Mouse (Mus musculus): ENCODE measurements around the gene Bmp2k. TPM values are rescaled to one million over a fixed set of nuclear protein-coding genes. Genes with fewer than 3 reads are reported as not detected.

The Bmp2k gene
- 9.2 and 9.9 TPM in 2 replicates for polyA plus RNA-seq (2015; fragmentation: Nextera tagmentation; extraction: Ambion mirVana)

DNA sequence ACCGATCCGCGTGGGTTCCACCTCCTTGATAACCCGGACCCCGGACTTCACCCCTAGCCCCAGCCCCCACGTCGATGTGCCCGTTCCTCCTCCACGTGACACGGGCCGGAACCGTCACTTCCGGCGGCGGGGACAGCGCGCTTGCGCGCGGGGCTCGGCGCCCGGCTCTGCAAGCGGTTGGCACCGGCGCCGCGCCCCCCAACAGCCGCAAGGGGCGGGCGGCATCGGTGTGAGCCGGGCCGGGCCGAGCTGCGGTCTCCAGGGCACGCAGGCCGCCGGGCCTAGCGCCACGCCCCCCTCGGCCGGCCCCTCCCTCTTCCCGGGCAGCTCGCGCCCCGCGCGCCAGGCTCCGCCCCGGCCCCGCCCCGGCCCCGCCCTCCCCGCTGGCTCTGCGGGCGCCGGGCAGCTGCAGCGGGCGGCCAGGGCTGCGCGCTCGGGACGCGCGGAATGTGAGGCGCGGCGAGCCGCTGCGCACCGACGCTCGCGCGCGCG is at the start of gene Bmp2k:
Gene Bmp2k (plus strand): TSS at position 380 of the 492 bp plus-strand sequence.
- Histone ChIP-seq H3K27me3 (replicated peaks) (no peaks in the 10 kb centered on the region), H3K4me3 (peak within 1 kb of the TSS; percentile 90), H3K27ac (peak within 1 kb of the TSS; percentile 93), H3K9ac (peak within 1 kb of the TSS; percentile 80), H3K9me3 (no peaks in the 10 kb centered on the region), H3K4me1 (peaks cover 20% of the 10 kb centered on the region), H3K4me2 (peak within 1 kb of the TSS; percentile 83), H3K36me3 (replicated peaks) (no peaks in the 10 kb centered on the region)
- peak; percentile 98 for ATAC-seq (replicated peaks)
- 0% methylated on average over 69 of the region's 78 CpGs for WGBS

DNA sequence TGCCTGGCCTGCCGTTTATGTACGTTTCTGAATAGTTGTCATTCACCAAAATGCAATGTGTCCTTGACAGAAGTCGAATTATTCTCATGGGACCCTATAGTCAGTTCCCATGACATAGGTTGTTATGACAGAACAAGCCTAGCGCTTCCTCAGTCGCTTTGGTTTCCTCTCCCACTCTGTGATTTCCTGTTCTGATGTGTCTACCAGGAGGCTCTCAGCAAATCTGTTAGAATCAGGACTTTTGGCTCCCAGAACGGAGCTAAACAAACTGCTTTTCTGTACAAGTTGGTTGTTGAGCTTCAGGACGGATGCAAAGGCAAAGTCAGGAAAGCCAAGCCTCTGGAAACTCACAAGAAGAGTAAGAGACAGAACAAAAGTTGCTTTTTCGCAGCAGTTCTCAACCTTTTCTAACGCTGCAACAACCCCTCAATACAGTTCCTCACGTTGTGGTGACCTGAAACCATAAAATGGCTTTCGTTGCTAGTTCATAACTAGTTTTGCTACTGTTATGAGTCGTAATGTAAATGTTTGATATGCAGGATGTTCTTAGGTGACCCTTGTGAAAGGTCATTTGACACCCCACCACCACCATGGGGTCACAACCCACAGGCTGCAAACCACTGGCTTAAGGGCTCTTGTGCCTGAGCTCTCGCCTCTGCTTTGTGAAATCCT is 48.5 kb upstream of the Bmp2k start:
- Histone ChIP-seq H3K36me3 (replicated peaks) (no peaks in the 10 kb centered on the region), H3K9me3 (no peaks in the 10 kb centered on the region), H3K4me2 (no peak overlapping the region), H3K27me3 (replicated peaks) (no peaks in the 10 kb centered on the region), H3K4me3 (no peak overlapping the region), H3K4me1 (0 out of 2 replicates have a peak, but pooled peaks cover 7% of the 10 kb centered on the region), H3K27ac (no peak overlapping the region), H3K9ac (no peak overlapping the region)
- no peak for ATAC-seq (replicated peaks)
- 91% methylated on average over 13 of the region's 13 CpGs for WGBS

DNA sequence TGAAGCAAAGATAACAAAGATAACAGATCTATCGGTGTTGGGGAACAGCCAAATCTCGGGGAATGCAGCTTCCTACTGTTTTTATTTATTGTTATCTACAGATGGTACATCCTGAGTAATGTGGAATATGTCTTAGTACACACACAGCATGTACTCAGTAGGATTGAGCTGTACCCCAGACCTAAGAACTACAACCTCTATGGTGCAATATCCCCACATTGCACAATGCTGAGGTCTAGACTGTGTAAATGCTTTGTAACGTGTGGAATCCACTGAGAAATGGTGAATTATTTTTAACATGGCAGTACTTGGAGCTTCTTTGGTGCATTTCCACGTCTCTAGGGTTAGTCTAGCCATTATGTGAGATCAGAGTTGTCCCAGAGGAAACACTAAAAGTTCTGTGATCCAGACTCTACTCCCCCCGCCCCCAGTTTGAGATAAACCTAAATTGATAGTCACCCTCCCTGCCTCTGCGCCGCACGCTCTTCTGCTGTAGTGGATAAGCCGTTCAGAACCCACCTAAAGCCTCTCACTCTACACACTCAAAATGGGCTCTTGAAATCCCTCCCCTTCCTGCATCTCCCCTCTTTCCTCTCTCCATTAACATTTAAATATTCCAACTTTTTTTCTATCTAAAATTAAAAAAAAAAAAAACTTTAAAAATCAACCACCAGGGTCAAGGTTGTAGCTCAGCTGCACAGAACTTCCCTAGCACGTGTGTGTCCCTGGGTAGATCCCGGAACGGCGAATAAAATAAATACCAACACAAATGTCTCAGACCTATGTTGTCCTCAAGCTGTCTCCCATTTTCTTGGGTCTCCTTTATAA is 47.4 kb upstream of the Bmp2k start:
- Histone ChIP-seq H3K27ac (no peak overlapping the region), H3K4me2 (no peak overlapping the region), H3K9me3 (no peaks in the 10 kb centered on the region), H3K4me3 (no peak overlapping the region), H3K36me3 (replicated peaks) (no peaks in the 10 kb centered on the region), H3K27me3 (replicated peaks) (no peaks in the 10 kb centered on the region), H3K9ac (no peak overlapping the region), H3K4me1 (0 out of 2 replicates have a peak, but pooled peaks cover 5% of the 10 kb centered on the region)
- no peak for ATAC-seq (replicated peaks)
- 90% methylated on average over 13 of the region's 13 CpGs for WGBS

DNA sequence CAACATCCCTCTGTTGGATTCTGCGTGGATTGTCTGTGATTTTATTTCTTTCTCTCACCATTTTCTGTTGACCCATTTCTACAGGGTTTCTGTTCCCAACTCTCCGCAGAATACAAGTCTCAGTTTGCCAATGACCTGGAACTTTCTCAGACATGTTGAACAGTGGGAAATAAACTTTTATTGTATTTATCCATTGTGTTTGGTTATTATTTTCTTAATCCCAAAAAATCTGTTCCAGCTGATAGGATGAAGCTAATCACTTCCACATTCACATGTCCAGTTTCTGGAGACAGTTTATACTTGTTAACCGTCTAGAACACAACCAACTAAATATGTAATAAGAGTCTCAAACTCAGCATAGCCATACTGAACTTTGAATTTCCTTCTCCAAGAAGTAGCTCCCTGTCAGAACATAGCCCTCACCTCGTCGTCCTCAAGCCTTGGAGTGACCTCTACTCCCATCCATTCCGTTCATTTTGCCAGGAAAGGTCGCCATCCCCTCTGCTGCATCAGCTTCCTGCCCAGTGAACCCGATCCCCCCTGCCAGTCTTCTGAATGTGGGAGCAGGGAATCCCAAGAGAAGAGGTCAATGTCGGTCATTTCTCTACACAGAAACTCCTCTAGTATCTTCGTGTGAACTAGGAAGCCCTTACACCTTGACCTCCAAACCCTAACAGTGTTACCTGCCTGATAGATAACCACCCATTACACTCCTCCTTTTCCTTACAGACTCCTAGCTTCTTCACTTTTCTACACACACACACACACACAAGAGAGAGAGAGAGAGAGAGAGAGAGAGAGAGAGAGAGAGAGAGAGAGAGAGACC is 46.6 kb upstream of the Bmp2k start:
- H3K9me3 ChIP-seq = no peaks in the 10 kb centered on the region
- no peak overlapping the region for H3K4me2 ChIP-seq
- no peaks in the 10 kb centered on the region for H3K36me3 ChIP-seq (replicated peaks)
- no peak overlapping the region for H3K4me3 ChIP-seq
- H3K27ac ChIP-seq = no peak overlapping the region
- no peak overlapping the region for H3K9ac ChIP-seq
- H3K27me3 ChIP-seq (replicated peaks) = no peaks in the 10 kb centered on the region
- ATAC-seq (replicated peaks) = no peak
- H3K4me1 ChIP-seq = no peaks in the 10 kb centered on the region
- 73% methylated on average over 10 of the region's 10 CpGs for WGBS

DNA sequence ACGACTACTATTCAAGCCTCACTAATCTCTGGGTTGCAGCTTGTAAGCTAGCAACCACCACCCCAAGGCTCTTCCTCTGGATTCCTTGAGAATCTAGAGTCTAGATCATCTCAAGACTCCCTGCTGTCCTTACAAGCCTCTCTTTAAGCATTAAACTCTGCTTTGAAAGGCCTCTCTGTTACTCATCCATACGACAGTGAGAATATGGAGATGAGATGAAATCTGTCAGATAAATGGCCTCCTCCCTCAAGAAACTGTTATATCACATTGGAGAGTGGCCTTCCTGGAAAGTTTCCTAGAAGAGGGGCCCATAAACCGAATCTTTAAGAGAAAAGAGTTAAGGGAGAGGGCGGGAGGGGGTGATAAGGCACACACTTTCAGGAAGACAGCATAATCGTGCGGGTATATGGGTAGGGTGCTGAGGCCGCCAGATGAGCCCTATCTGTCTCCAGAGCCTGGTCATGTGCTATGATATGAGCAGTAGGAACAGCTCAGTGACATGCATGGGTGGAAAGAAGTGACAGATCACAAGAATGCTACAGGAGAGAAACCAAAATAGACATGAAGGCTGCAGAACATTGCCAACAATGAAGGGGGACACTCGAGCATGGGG is 45.9 kb upstream of the Bmp2k start:
- Histone ChIP-seq H3K4me1 (no peaks in the 10 kb centered on the region), H3K27ac (no peak overlapping the region), H3K27me3 (replicated peaks) (no peaks in the 10 kb centered on the region), H3K4me3 (no peak overlapping the region), H3K36me3 (replicated peaks) (no peaks in the 10 kb centered on the region), H3K9me3 (no peaks in the 10 kb centered on the region), H3K4me2 (no peak overlapping the region), H3K9ac (no peak overlapping the region)
- no peak for ATAC-seq (replicated peaks)
- WGBS = 81% methylated on average over 8 of the region's 8 CpGs

DNA sequence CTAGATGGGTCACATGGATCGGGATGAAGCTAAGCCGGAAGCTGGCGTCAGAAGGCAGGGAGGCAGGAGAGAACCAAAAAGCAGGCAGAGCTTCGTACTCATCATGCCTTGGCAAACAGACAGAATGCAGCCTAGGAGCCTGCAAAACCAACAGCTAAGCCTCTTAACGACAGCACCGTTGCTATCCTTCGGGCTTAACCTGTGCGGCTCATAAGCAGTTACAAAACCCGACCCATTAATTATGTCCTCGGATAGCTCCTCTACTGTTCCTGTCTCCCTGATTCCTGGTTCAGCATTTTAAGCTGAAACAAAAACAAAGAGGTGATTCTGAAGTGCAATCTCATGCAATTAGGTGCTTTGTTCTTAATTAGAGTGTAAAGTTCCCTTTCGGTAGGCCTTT is 43.4 kb upstream of the Bmp2k start:
- Histone ChIP-seq H3K27me3 (replicated peaks) (no peaks in the 10 kb centered on the region), H3K4me2 (no peak overlapping the region), H3K4me3 (no peak overlapping the region)

DNA sequence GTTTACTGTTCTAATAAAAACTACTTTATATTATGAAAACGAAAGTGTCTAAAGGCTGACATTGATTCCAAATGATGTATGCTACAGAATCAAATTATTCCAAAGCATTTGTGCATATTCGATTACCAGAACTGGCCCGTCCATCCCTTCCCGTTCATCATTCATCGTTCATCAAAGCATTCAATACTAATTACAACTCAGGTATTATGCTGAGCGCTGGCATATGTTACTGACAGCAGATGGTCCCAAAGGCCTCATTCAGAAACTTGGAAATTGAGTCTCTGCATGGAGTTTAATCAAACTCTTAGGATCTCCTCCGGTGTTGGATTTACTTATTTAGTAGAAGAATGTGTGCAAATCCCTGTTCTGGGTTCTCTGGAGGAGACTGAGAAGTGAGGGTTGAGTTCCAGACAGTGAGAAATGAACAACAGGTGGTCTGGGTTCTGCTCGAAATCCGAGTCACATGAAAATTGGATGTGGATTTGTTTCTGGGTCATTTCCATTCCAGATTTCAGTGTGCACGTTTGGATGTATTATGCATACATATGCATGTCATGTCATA is 42.9 kb upstream of the Bmp2k start:
- 81% methylated on average over 10 of the region's 10 CpGs for WGBS
- no peak overlapping the region for H3K4me3 ChIP-seq

More for the DNA sequence above, 43.4 kb upstream of the Bmp2k start:
- ATAC-seq (replicated peaks) = 0 out of 2 replicates have a peak, but pooled peaks have one; percentile 20
- Histone ChIP-seq H3K27ac (no peak overlapping the region), H3K9ac (no peak overlapping the region), H3K9me3 (no peaks in the 10 kb centered on the region), H3K4me1 (no peaks in the 10 kb centered on the region), H3K36me3 (replicated peaks) (no peaks in the 10 kb centered on the region)
- 54% methylated on average over 11 of the region's 11 CpGs for WGBS

DNA sequence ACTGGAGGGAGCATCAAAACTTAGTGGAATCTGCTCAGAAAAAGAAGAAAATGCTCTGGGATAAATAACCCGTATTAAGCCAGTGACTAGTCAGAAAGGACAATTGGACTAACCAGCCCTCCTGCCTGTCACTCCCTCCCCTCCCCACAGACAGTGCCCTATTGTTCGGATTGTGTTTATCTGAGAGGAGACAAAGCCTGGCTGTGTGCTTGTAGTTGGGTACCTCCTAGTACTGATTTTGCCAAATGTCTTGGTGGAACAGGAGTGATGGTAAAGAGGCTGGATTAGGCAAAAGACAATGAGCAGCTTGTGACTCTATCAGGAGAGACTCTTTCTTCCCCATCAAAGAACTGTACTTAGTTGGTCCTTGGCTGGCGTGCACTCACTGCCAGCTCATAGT is 40.6 kb upstream of the Bmp2k start:
- no peak overlapping the region for H3K27ac ChIP-seq
- no peak overlapping the region for H3K9ac ChIP-seq
- ATAC-seq (replicated peaks) = no peak
- H3K4me3 ChIP-seq = no peak overlapping the region
- no peaks in the 10 kb centered on the region for H3K36me3 ChIP-seq (replicated peaks)
- no peaks in the 10 kb centered on the region for H3K9me3 ChIP-seq
- WGBS = 25% methylated on average over 3 of the region's 3 CpGs
- no peak overlapping the region for H3K4me2 ChIP-seq
- H3K27me3 ChIP-seq (replicated peaks) = no peaks in the 10 kb centered on the region
- no peaks in the 10 kb centered on the region for H3K4me1 ChIP-seq

More for the DNA sequence above, 42.9 kb upstream of the Bmp2k start:
- no peak overlapping the region for H3K9ac ChIP-seq
- no peaks in the 10 kb centered on the region for H3K27me3 ChIP-seq (replicated peaks)
- no peak overlapping the region for H3K27ac ChIP-seq
- no peaks in the 10 kb centered on the region for H3K9me3 ChIP-seq
- H3K36me3 ChIP-seq (replicated peaks) = no peaks in the 10 kb centered on the region
- no peak overlapping the region for H3K4me2 ChIP-seq
- no peak for ATAC-seq (replicated peaks)
- no peaks in the 10 kb centered on the region for H3K4me1 ChIP-seq

DNA sequence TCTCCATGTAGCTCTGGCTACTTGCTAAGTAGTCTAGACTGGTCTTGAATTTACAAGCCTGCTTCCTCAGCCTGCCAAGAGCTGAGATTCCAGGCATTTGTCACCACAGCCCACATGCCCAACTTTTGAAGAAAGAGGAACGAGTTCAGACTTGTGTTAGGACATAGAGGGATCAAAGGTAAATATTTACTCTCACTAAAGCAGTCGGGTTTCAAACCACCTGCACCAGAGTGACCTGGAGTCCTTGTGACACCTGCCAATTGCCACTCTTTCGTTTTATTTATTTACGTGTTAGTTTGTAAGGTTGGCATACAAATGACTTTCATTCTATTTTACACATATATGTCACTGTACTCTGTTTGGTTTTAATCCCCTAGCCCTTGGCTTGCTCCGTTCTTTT is 36.4 kb upstream of the Bmp2k start:
- Histone ChIP-seq H3K4me2 (no peak overlapping the region), H3K27ac (no peak overlapping the region), H3K9me3 (no peaks in the 10 kb centered on the region), H3K9ac (no peak overlapping the region), H3K4me1 (peaks cover 7% of the 10 kb centered on the region), H3K36me3 (replicated peaks) (no peaks in the 10 kb centered on the region), H3K4me3 (no peak overlapping the region), H3K27me3 (replicated peaks) (no peaks in the 10 kb centered on the region)
- ATAC-seq (replicated peaks) = no peak
- WGBS = 81% methylated on average over 5 of the region's 5 CpGs

DNA sequence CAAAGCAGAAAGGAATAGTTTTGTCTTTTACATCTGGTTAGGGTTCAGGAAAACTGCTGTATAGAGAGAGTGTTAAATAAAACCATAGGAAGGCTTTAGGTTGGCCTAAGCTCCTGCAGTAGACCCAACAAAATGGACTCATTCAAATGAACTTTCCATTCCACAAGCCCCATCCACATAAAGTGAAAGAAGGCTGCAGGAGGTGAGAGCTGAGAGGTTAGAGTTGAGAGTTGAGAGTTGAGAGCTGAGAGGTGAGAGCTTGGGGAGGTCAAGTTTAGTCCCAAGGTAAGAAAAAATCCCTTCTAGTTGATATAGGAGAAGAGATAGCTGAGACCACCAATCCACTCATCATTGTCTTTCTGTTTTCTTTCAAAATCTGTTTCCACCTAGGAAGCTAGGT is 35.6 kb upstream of the Bmp2k start:
- Histone ChIP-seq H3K27me3 (replicated peaks) (no peaks in the 10 kb centered on the region), H3K36me3 (replicated peaks) (no peaks in the 10 kb centered on the region), H3K4me3 (no peak overlapping the region), H3K4me2 (no peak overlapping the region), H3K27ac (no peak overlapping the region), H3K9ac (no peak overlapping the region), H3K4me1 (peaks cover 7% of the 10 kb centered on the region), H3K9me3 (no peaks in the 10 kb centered on the region)
- ATAC-seq (replicated peaks) = no peak

DNA sequence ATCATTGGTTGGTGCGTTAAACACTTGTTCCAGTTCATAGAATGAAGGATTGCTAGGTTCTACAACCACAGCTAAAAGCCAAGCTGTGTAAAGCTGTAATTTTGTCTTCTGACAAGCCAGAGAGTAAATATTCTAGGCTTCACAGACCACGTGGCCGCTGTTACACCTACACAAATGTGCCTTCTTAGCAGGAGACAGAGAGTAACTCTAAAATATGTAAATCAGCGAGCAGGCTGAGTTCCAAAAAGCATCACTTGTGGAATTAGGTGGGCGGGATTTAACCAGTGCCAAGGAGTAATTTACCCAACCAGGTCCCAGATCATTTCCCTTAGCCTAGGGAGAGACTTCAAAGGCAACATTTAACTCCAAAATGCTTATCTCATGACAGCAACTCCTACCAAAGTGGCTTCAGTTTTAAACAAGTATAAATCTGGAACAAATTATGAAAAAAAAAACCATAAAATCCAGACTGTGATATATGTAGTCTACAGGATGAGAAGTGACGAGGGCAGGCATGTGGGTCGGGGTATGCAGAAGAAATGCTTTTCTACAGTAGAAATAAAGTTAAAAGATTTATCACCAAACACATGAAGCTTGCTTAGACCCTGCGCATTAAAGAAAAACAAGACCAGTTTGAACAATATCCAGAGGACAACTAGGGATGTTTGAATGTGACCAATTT is 35.1 kb upstream of the Bmp2k start:
- no peak for ATAC-seq (replicated peaks)
- H3K27ac ChIP-seq = no peak overlapping the region
- no peak overlapping the region for H3K9ac ChIP-seq
- WGBS = 80% methylated on average over 8 of the region's 8 CpGs
- no peak overlapping the region for H3K4me3 ChIP-seq
- H3K36me3 ChIP-seq (replicated peaks) = no peaks in the 10 kb centered on the region
- no peak overlapping the region for H3K4me2 ChIP-seq
- peaks cover 7% of the 10 kb centered on the region for H3K4me1 ChIP-seq
- H3K9me3 ChIP-seq = no peaks in the 10 kb centered on the region
- no peaks in the 10 kb centered on the region for H3K27me3 ChIP-seq (replicated peaks)
